Mouse (Mus musculus): ENCODE data around the gene Rtn1.

The Rtn1 gene

GRCm38 (mm10) chr12:72287332-72288004, 121.4 kb downstream of the Rtn1 start:
- no peak for ATAC-seq (ENCODE audit: insufficient number of reproducible peaks, low FRiP score, low TSS enrichment)

GRCm38 (mm10) chr12:72285366-72286345, 123.2 kb downstream of the Rtn1 start:
- peak; percentile 89 for ATAC-seq (ENCODE audit: insufficient number of reproducible peaks, low FRiP score, low TSS enrichment)

GRCm38 (mm10) chr12:72284576-72284975, 124.3 kb downstream of the Rtn1 start:
- no peak for ATAC-seq (ENCODE audit: insufficient number of reproducible peaks, low FRiP score, low TSS enrichment)

- ATAC-seq (ENCODE audit: insufficient number of reproducible peaks, low FRiP score, low TSS enrichment), result no peak
These were observed 129.6 kb downstream of the Rtn1 start for GRCm38 (mm10) chr12:72279129-72279875.

GRCm38 (mm10) chr12:72273721-72274414, 135.0 kb downstream of the Rtn1 start:
- ATAC-seq (ENCODE audit: insufficient number of reproducible peaks, low FRiP score, low TSS enrichment), result peak; percentile 66

- ATAC-seq (ENCODE audit: insufficient number of reproducible peaks, low FRiP score, low TSS enrichment), result no peak
These were observed 141.2 kb downstream of the Rtn1 start for GRCm38 (mm10) chr12:72267614-72268013.

- ATAC-seq (ENCODE audit: insufficient number of reproducible peaks, low FRiP score, low TSS enrichment), result no peak
These were observed 143.3 kb downstream of the Rtn1 start for GRCm38 (mm10) chr12:72265261-72266228.

- ATAC-seq (ENCODE audit: insufficient number of reproducible peaks, low FRiP score, low TSS enrichment), result no peak
These were observed 145.4 kb downstream of the Rtn1 start for GRCm38 (mm10) chr12:72263213-72264103.

- no peak for ATAC-seq (ENCODE audit: insufficient number of reproducible peaks, low FRiP score, low TSS enrichment)
These were observed 151.9 kb downstream of the Rtn1 start for GRCm38 (mm10) chr12:72257000-72257399.

- no peak for ATAC-seq (ENCODE audit: insufficient number of reproducible peaks, low FRiP score, low TSS enrichment)
These were observed 155.8 kb downstream of the Rtn1 start for GRCm38 (mm10) chr12:72253040-72253439.

GRCm38 (mm10) chr12:72251890-72252445, 156.9 kb downstream of the Rtn1 start:
- no peak for ATAC-seq (ENCODE audit: insufficient number of reproducible peaks, low FRiP score, low TSS enrichment)

GRCm38 (mm10) chr12:72244951-72245350, 163.9 kb downstream of the Rtn1 start:
- no peak for ATAC-seq (ENCODE audit: insufficient number of reproducible peaks, low FRiP score, low TSS enrichment)

GRCm38 (mm10) chr12:72242807-72243206, 166.0 kb downstream of the Rtn1 start:
- no peak for ATAC-seq (ENCODE audit: insufficient number of reproducible peaks, low FRiP score, low TSS enrichment)

GRCm38 (mm10) chr12:72240506-72240905, 168.3 kb downstream of the Rtn1 start:
- ATAC-seq (ENCODE audit: insufficient number of reproducible peaks, low FRiP score, low TSS enrichment), result no peak

- no peak for ATAC-seq (ENCODE audit: insufficient number of reproducible peaks, low FRiP score, low TSS enrichment)
These were observed 169.5 kb downstream of the Rtn1 start for GRCm38 (mm10) chr12:72239230-72239894.

GRCm38 (mm10) chr12:72237251-72237650, 171.6 kb downstream of the Rtn1 start:
- no peak for ATAC-seq (ENCODE audit: insufficient number of reproducible peaks, low FRiP score, low TSS enrichment)

- ATAC-seq (ENCODE audit: insufficient number of reproducible peaks, low FRiP score, low TSS enrichment), result peak; percentile 88
These were observed 172.3 kb downstream of the Rtn1 start for GRCm38 (mm10) chr12:72236564-72237011.

All from cerebellum, adult (tissue).